Mouse (Mus musculus) cerebellum, adult 2 months (tissue): ENCODE measurements at regions not wholly inside any gene's neighbourhood (a gene's known extent, or its start where the extent isn't known, plus 50 kb on each side); places are given as distances from the start of the nearest gene placed in this dataset.

Source experiments
- CTCF ChIP-seq: fragments of 200-500 bp; IDR thresholded peaks from 2 replicates; pipeline ENCODE4 v1.5.1; 2011; ENCODE audit warnings: low read depth, mild to moderate bottlenecking, control low read depth, low read length, moderate library complexity, borderline replicate concordance; ENCODE audit not compliant: insufficient read depth
- POLR2A ChIP-seq: fragments of 200-500 bp; IDR thresholded peaks from 2 replicates; pipeline ENCODE4 v1.6.1; 2011; ENCODE audit warnings: low read length, control low read depth, borderline replicate concordance; ENCODE audit not compliant: insufficient read depth

DNA sequence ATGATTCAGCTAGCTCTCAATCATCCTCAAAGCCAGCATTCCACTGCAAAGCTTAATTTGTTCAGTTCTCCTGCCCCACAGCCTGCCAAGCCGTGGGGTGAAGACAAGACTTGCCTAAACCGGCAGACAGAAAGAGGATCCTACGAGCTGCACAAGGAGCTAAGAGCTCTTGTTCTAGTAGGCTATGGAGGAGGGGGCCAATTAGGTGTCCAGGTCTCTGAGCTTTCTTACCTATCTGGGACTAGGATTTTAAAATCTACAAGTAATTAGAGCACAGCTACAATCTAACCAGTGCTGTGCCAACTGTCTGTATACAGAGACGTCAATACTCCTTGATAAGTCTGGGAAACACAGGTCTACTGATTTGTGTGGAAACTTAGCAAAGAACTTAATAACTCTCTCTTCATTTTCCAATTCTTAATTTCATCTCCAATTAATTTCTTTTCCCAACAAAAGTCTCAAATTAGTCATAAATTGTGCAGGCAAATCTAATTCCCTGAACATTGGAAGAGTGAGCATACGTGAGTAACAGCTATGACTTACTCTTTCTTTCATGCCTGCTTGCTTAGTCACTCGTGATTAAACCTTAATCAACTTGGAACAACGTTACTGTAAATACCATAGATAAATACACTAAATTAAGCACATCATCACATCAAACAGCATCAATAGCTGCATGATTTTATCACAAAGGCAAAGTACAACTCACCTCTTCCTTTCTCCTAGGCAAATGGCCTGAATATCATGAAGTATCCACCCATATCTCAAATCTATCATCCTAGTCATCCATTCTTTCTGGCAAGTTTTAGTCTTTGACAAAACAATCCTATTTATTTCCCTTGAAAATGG lies 87.1 kb upstream of the Mtap start:
- TF ChIP-seq POLR2A (no peak), CTCF (no peak)
